Mouse (Mus musculus): ENCODE measurements around the gene Map2k4. TPM values are rescaled to one million over a fixed set of nuclear protein-coding genes. Genes with fewer than 3 reads are reported as not detected.

Gene Map2k4
- total RNA-seq, 2 experiments from 2014 or later = 53.6 to 59.7 TPM

DNA sequence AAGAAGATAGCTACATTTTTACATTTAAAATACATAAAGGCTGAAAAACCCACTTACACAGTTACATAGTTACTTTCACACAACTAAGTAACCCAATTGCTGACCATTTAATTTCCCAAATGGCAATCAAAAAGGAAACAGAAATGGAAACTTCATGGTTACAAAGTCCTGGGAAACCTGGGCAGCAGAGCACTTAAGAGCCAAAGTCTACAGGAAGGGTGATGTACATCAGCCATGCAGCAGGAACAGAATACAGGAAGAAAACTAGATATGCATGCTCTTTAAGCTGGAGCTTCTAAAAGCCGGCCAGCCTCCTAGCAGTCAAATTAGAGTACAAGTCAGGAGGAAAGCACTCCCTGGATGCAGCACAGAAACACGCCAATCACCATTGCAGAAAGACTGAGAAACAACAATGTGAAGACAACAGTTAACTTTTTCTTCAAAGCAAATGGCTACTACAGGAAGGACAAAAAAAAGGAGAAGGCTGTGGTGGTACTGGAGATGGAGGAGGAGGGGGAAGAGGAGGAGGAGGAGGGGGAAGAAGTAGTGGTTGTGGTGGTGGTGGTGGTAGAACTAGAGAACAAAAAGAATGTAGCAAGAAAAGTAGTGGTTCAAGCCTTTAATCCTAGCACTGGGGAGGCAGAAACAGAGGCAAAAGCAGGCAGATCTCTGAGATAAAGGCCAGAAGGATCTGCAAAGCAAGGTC is 11.0 kb downstream of the Map2k4 start:
- DNase-seq (ENCODE audit: low spot score in 2 of 2) = no peak

DNA sequence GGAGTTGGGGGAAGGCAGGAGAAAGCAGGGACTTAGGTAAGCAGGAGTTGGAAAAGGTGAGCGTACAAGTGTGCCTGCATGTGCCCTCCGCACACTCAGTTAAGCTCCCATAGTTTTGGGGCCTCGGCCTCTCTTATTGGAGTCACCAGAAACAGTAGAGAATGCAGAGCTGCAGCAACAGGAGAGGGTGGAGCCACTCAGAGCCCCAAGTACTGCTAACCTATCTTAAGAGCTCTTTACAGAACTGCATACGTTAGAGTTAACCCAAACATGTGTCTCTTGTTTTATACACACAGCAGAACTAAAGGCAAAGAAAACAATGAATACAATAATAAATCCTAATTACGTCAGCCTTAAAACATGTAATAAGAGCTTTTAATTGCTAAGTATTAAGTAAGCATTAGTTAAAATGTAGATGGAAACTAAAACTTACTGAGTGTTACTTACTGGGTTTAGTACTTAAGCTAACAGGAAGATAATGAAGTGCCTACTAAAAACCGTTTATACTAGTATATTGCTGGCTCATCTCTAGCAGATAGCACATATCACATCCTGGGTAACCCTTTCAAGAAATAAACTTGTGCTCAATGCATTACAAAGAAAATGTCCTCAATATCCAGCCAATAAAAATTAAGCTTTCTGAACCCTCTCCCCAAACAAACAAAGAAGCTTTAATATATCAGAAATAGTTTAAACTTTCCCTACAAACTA is 14.0 kb downstream of the Map2k4 start:
- no peak for DNase-seq (ENCODE audit: low spot score in 2 of 2)

DNA sequence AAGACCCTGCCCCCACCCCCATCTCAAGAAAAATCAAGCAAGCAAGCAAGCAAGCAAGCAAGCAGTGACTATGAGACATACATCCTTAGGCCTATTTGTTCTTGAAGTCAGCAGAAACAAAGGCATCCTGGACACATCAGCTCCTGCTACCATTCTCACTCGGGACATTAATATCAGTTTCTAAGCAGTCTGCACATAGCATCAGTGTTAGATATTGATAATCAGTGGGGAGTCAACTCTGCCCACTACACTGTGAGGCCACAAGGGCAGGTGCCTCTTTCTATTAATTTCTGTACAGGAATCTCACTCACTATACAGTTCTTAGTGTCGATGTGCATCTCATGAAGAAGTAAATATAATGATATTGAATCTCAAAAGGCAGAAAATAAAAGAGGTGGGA is 14.6 kb downstream of the Map2k4 start:
- DNase-seq (ENCODE audit: low spot score in 2 of 2) = no peak

DNA sequence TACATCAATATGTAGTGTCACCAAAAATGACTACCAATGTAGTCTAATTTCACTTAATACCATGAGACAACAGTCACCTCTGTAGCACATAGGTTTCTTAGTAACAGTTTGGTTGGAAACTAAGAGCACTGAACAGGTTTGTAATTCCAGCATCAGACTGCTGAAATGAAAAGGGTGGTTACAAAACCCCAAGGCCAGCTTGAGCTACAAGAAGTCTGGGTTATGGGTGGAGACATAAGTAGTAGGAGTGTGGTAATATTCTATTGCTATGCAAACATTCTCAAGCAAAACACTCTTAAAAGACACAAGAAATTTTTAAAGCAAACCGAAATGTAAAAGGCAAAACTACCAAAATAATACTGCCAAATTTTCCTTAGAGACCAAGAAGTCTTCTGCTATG is 16.6 kb downstream of the Map2k4 start:
- DNase-seq (ENCODE audit: low spot score in 2 of 2) = no peak

DNA sequence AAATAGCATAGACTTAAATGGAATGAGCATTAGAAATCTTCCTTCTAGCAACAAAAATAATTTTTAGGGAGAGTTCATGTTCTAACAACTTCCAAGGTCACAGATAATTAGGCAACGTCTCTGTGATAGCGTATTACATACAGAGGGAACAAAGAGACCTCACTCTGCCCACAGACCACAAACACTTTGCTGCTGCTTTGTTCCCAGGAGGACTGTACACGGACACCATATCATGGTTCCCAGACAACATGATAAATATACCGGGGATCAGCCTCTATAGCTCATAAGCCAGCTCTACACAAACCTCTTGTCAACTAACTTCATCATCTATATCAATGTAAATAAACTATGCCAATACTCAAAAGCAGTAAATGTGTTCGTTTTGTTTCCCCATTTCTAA is 18.1 kb downstream of the Map2k4 start:
- DNase-seq (ENCODE audit: low spot score in 2 of 2) = no peak

DNA sequence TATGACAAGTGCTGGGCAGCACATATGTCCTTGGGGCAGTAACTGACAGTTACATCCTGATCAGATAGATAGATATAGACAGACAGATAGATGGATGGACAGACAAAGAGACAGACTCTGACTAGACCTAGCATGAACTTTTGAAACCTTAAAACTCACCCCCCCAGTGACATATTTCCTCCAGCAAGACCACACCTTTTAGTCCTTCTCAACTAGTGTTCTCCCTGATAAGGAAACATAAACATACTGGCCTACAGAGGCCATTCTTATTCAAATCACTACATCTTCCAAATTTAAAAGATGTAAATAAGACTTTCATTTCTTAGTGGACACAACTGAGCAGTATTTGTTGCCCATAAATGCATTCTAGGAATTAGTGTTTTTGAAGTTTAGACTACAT is 19.7 kb downstream of the Map2k4 start:
- DNase-seq (ENCODE audit: low spot score in 2 of 2) = no peak

DNA sequence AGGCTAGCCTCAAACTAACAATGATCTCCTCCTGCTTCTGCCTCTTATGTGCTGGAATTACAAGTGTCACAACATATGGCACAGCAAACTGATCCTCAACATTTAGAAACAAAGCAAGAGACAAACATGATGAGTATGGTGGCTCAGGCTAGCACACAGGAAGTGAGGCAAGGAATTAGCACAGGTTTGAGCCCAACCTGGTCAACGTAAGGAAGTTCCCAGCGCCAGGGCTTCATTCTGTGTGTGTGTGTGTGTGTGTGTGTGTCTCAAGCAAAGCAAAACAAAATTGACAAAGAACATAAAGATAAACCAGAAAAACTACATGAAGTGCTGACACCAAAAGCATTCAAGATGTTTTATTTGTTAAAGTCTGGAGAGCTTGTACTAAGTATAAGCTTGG is 27.2 kb downstream of the Map2k4 start:
- DNase-seq (ENCODE audit: low spot score in 2 of 2) = no peak

DNA sequence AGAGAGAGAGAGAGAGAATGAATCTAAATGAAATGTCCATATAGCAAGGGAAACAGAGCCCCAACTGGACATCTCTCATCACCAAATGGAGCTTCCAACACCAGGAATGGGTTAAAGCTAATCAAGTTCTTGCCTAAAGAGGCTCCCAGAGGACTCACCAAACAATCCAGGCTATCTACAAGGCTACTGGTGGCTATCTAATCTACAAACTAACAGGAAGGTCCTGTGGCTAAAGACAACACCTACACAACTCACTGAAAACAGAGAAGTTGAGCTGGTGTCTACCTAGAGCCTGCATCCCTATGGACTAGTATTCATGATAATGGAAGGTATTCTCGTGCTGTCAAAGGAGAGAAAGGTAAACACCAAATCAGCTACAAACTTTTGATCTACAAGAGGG is 28.7 kb downstream of the Map2k4 start:
- no peak for DNase-seq (ENCODE audit: low spot score in 2 of 2)

DNA sequence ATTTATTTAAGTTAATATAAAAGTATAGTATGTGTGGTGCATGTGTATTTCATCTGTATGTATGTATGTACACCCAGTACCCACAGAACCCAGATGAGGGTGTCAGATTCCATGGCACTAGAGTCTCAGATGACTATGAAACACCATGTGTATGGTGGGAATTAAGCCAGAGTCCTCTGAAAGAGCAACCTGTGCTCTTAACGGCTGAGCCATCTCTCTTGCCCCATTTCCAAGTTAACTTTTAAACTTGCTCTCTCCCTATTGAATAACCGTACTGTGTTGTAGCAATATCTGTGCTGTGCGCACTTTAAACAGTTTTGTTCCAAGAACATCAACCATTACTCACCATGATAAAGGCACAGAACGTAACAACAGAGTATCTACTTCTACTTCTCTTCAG is 33.9 kb downstream of the Map2k4 start:
- no peak for DNase-seq (ENCODE audit: low spot score in 2 of 2)

DNA sequence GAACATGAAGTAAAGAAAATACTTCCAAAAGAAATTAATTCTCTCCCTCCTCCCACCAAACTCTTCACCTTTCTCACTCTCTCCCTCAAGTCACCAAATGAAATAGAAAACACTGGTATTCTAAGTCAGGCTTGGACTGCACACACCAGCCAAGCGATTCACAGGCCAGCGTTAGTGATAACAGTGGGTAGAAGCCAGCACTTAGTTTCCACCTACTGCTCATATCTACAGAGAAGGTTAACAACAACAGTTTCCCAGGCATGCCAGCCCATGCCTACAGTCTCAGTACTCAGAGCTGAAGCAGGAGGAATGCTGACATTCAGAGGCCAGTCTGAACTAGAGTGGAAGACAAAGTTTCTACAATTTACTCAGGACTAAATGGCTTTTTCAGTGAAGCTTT is 34.5 kb downstream of the Map2k4 start:
- no peak for DNase-seq (ENCODE audit: low spot score in 2 of 2)

DNA sequence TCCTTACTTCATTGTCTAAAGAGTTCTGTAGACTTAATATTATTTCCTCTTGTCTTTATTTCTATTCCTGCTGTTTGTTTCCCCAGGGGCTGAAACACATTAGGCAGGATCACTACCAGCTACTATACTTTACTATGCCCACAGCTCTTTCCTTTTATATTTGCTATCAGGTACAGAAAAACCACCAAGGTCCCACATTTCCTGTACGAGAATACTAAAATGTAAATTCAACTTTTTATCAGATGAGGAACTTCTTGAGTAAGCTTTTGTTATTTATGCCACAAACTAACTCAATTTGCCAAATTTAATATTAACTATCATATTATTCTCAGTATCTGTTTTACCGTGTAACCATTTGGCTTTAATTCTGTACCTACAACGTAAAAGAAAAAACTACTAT is 37.6 kb downstream of the Map2k4 start:
- no peak for DNase-seq (ENCODE audit: low spot score in 2 of 2)

DNA sequence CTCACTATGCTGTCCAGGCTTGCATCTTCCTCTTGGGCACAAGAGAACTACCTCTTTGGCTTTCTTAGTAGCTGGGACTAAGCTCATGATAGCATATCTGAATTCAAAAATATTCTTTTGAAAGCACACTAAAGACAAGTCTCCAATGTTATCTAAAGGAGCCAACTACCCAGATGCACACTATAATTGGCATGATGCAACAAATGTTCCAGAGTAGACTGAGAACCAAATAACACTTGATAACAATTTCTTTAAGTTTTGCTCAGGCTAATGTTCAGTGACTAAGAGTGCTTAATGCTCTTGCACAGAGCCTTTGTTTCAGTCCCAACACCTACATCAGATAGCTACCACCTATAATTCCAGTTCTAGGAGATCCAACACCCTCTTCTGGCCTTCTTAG is 40.7 kb downstream of the Map2k4 start:
- DNase-seq (ENCODE audit: low spot score in 2 of 2) = no peak

DNA sequence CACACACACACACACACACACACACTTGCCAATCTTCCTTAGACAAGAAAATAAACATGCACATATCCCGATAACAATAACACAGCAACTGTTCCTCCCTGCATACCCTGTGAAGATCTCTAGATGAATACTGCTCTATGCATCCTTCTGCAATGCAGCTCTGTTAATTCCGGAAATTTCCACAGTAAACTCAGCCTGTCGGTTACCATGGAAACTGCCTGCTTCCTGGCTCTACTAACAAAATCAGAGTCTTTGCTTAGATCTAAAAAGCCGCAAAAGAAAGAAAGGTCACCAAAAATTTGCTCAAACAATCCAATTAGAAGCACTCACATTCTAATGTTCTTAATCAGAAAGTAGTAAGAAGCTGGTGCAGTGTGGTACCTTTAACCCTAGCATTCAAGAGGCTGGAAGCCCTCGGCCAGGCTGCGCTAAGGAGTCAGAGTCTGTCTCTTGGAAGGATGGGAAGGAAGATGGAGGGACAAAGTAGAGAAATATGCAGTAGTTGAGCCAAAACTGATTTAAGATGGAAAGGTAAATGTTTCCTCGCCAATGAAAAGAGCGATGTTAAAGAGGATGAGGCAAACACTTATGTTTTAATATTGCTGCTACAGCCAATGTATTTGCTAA is 42.3 kb downstream of the Map2k4 start:
- DNase-seq (ENCODE audit: low spot score in 2 of 2) = no peak

DNA sequence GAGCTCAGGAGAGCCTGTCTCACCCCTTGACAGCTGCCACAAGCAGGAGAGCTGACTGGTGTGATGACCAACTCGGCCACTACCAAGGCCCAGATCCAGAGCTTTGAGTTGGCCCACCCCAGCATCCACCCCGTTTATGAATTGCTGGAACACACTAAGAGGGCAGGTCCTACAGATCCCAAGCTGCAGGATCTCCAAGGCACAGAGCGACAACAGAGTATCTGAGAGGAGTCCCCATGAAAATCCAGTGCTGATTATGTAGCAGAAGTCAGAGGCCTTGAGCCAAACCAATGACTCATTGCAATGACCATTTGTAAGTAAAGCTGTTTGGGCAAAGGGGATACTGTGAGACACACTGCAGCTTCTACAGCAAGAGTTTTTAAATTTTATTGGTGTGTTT is 44.2 kb downstream of the Map2k4 start:
- DNase-seq (ENCODE audit: low spot score in 2 of 2) = no peak

DNA sequence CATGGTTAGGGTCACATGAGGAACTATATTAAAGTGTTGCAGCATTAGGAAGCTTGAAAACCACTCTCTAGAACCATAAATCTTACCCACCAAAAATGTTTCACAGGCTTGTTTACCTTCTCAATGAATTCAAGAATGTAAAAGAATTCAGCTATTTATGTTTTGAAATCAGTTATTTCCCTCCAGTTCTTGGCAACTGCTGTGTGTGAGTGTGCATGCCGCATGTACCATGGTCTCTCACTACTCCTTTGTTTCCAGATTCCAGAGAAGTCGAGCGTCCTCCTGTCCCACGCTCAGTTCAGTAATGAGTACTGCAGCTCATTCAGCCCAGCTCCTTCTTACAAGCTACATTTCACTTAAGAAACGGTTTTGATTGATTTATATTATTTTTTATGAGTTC is 47.3 kb downstream of the Map2k4 start:
- DNase-seq (ENCODE audit: low spot score in 2 of 2) = no peak

DNA sequence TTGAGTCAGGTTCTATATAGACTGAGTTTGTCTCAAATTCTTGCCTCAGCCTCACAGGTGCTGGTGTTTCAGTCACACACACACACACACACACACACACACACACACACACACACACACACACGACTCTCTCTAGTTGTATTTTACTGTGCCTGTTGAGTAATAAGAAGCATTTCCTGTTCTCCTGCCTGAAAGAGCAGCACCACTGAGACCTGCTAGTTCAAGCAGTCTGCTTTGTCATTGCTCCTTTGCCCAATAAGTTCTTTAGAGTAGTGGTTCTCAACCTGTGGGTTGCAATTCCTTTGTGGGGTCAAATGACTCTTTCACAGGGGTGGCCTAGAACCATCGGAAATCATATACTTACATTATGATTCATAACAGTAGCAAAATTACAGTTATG is 47.7 kb downstream of the Map2k4 start:
- no peak for DNase-seq (ENCODE audit: low spot score in 2 of 2)

DNA sequence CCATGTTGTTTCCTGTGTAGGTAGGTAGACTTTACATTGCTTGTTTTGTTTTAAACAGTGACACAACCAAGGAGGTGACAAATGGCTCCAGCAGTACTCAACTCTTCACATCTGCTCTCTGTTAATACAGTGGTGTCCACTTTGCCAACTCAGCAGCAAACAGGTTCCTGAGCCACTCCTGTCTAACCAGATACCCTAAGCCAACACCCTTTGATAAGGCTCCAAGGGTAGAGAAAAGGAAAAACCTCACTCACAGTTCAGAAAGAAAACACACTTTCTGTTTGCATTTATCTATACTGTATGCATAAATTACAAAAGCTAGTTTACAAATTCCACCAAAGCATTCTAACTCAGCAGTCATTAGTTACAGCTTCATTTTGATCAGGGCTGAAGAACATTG is 48.2 kb downstream of the Map2k4 start:
- no peak for DNase-seq (ENCODE audit: low spot score in 2 of 2)

DNA sequence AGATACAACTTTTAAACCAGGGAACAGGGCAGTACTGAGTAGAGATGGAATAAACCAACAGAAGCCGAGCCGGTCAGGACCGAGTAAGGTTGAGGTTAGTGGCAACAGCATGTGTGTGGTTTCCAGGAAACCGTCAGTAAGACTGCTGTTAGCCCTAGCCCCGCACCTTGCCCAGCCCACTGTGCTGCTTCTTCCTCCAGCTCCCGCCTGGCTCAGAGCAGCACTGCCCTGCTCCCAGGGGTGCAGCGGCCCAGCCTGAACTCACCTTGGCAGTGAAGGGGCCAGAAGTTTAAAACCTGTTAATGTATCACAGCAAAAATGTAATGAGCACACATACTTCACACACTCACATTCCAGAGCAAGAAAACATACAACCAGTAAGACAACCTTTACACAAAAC is 53.4 kb downstream of the Map2k4 start:
- DNase-seq (ENCODE audit: low spot score in 2 of 2) = no peak

DNA sequence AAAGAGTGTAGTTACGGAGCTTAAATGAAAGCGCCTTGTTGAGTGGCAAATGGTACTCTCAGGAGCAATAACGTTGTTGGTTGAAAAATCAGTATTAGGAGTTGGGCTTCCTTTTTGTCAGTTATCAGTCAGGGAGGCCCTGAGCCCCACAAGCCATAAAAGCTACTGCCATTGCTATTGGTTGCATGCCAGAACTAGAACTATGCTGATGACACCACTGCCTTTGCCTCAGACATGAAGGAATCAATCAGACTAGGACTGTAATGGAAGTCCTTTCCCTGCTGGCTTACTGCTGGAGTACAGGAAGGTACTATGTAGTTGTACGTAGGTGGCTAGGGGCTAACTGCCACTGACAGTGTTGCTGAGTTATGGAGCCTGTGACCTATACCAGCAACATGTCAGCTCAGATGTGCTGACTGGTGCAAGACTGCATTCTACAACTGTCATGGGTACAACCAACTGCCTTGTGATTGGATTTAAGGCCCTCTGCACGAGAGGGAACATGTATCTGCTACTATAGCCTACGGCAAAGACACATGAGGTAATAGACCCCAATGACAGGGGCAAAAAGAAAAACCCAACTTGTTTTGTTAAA is 58.4 kb downstream of the Map2k4 start:
- no peak for DNase-seq (ENCODE audit: low spot score in 2 of 2)

DNA sequence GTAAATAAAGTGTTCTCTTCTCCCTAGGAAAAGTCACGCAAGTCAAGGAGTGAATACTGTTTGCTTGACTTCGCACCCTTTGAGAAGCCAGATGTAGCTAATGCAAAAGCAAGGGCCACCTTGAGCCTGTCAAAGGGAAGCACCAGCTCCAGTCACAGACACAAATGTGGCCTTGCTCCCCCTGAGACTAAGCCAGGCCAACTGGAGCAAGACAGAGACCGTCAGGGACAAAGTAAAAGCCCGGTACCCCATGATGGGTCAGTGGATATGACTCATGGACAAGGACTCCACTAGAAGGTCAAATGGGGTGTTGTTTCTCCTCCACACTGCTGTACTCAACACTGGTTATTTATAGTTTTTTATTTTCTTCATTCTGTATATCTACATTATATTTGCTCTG is 59.2 kb downstream of the Map2k4 start:
- no peak for DNase-seq (ENCODE audit: low spot score in 2 of 2)

DNA sequence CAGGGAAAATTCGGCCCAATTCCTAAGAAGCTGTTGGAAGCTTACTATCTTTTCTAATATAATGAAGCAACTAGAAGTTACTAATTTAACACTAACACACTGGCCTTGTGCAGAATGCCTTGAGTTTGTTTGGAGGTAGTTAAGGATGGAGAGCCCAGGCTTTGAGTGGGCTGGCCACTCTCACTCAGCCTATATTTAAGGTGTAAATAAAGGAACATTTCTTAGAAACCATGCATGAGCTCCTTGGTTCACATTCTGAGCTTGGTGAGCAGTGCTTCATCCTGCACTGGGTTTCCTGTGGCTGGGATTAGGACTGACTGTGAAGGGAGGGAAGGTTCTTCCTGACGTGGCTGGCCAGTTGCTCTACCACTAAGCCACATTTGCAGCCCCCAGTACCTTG is 64.4 kb downstream of the Map2k4 start:
- DNase-seq (ENCODE audit: low spot score in 2 of 2) = no peak

DNA sequence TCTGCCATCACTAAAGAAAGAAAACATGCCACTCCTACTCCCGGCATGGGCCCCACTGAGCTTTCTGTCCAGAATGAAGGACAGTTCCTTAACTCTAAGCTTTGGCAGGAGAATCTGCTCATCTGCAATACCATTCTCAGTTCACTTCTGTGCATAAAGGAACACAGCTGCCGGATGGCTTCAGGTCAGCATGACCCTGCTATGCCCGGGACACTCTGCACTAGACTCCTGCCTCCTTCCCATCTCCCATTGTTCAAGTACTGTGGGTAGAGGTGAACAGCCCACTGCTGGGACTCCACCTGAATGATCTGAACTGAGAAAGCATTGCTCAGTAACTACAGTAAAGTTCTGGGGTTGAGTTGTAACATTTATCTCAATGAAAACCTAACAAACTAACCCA is 66.5 kb downstream of the Map2k4 start:
- DNase-seq (ENCODE audit: low spot score in 2 of 2) = no peak
